Mouse (Mus musculus) testis, adult 2 months (tissue): ENCODE data around the gene Rnft1. TPM values are rescaled to one million over a fixed set of nuclear protein-coding genes. Genes with fewer than 3 reads are reported as not detected.

Experiments used
- H3K27ac ChIP-seq: fragments of 200-500 bp; 2 replicates; pipeline ENCODE4 v1.5.1; 2012; ENCODE audit warnings: low read depth, low read length; ENCODE audit not compliant: control insufficient read depth, insufficient read depth
- H3K27me3 ChIP-seq: fragments of 200-500 bp; 2 replicates; pipeline ENCODE4 v1.6.1; 2012; ENCODE audit warnings: mild to moderate bottlenecking, low read length, moderate library complexity; ENCODE audit not compliant: control insufficient read depth, insufficient read depth
- H3K36me3 ChIP-seq: fragments of 200-500 bp; 2 replicates; pipeline ENCODE4 v1.6.1; 2012; ENCODE audit warnings: mild to moderate bottlenecking, low read length; ENCODE audit not compliant: control insufficient read depth, insufficient read depth
- H3K4me1 ChIP-seq: fragments of 200-500 bp; 2 replicates; pipeline ENCODE4 v1.6.1; 2012; ENCODE audit warnings: low read length; ENCODE audit not compliant: control insufficient read depth, insufficient read depth
- H3K4me3 ChIP-seq: fragments of 200-500 bp; 2 replicates; pipeline ENCODE4 v1.5.1; 2012; ENCODE audit warnings: low read depth, mild to moderate bottlenecking, low read length, moderate library complexity, mixed read lengths; ENCODE audit not compliant: control insufficient read depth
- CTCF ChIP-seq: fragments of 200-500 bp; IDR thresholded peaks from 2 replicates; pipeline ENCODE4 v1.5.1; 2012; ENCODE audit warnings: low read depth, mild to moderate bottlenecking, inconsistent platforms, low read length, moderate library complexity; ENCODE audit not compliant: control insufficient read depth, insufficient read depth, insufficient replicate concordance
- POLR2A ChIP-seq: fragments of 200-500 bp; IDR thresholded peaks from 2 replicates; pipeline ENCODE4 v1.6.1; 2012; ENCODE audit warnings: low read depth, mild to moderate bottlenecking, inconsistent platforms, low read length, moderate library complexity; ENCODE audit not compliant: control insufficient read depth
- polyA plus RNA-seq: library from polyadenylated mRNA; depleted of rRNA; stranded (reverse); fragments of >200 nt; gene quantifications from 2 replicates; pipeline ENCODE4 v1.2.3, GENCODE M21; 2012; rRNA removed

The Rnft1 gene
- polyA plus RNA-seq, 1 experiment: 25.1 TPM

DNA sequence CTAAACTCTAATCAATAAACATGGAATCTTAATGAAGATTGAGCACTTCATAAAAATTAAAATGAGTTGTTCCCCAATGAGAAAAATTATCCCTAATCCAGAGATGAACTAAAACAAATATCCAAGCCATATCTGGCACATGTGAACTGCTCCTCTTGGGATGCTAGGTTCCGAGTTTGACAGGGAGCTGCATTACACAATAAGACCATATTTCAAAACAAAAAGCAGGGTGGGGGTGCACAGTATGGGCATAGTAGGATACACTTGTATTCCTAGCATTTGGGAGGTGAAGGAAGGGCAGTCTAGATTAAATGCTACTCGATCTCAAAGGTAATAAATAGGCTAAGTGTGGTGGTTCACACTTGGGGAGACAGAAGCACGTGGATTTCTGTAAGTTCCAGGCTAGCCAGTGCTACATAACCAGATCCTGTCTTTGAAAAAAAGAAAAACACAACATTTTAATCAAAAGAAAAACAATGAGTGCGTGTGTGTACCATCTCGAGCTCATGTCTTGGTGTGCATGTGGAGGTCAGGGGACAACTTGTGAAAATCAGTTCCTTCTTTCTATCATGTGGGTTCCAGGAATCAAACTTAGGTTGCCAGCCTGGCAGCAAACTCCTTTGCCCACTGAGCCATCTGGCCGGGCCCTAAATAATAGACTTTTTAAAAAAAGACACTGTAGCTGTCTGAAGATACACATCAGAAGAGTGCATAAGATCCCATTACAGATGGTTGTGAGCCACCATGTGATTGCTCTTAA lies 55.4 kb downstream of the Rnft1 start:
- Histone ChIP-seq H3K27ac (no peak overlapping the region), H3K4me1 (peaks cover 2% of the 10 kb centered on the region; the same call in 1 of the 2 replicates), H3K27me3 (no peaks in the 10 kb centered on the region), H3K36me3 (no peaks in the 10 kb centered on the region), H3K4me3 (no peak overlapping the region)
- no peak for TF ChIP-seq CTCF
- TF ChIP-seq POLR2A: no peak

DNA sequence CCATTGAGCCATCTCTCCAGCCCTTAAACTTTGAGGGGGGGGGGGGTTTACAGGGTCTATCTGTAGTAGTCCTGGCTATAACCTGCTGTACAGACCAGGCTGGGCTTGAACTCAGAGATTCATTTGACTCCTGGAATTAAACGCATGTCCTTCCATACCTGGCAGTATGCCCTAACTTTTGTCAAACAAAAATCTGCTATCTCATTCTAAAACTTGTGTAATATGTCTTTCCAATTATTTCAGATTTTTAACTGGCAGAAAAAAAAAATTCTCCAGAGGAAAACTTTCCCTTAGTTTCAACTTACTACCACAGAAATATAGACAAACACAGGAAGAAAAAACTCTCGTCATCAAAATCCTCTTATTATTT lies 56.0 kb downstream of the Rnft1 start:
- Histone ChIP-seq H3K36me3 (no peaks in the 10 kb centered on the region), H3K4me1 (peaks cover 2% of the 10 kb centered on the region), H3K4me3 (no peak overlapping the region), H3K27ac (no peak overlapping the region), H3K27me3 (no peaks in the 10 kb centered on the region)
- no peak for TF ChIP-seq POLR2A
- TF ChIP-seq CTCF: no peak

DNA sequence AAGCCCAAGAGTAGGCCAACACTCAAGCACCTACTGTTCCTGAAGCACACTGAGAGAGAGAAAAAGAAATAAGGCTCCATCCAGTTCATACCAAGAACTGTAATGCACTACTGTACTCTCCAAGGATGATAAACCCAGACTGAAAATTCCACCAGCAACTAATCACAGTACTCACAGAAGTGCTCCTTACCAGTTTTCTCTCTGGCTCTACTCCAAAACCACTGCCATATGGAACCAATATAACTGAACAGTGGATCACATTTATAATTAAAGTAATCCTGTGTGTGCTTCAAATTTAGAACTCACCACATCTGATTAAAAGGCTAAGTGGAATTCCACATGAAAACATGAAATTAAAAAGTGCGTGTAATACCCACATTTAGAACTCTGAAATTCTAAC lies 58.4 kb downstream of the Rnft1 start:
- H3K4me3 ChIP-seq: no peak overlapping the region
- TF ChIP-seq CTCF: no peak
- no peak for TF ChIP-seq POLR2A
- peaks cover 7% of the 10 kb centered on the region for H3K4me1 ChIP-seq
- 0 out of 2 replicates have a peak overlapping the region, but pooled peaks have one; percentile 29 for H3K27ac ChIP-seq
- no peaks in the 10 kb centered on the region for H3K36me3 ChIP-seq
- no peaks in the 10 kb centered on the region for H3K27me3 ChIP-seq

DNA sequence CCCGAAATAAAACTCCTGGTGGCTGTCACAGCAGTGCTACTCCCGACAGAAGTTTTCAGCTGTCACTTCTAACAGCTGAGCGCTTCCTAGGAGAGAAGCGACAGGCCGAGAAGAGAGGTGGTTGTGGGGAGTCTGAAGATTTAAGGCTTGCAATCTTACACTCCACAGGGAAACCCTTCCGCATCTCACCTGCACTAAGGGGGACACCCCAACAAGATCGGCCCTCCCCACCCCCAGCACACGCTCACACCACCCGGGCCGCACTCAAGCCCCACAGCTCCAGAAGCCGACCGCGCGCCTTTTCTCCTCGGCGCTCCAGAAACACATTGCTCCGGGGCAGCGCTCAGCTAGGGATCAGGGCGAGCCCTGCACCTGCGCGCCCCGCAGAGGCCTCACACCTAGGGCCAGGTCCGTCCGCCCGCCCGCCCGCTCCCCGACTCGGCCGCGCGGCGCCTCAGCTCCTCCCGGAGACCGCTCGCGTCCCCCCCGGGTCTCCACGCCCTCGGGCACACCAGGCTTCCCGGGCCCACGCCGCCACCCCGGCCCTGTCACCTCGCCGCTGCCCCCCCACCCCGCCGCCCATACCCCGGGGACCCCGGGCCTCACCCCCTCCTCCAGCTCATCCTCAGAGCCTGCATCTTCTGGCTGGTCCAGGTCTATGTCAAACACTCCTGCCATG lies 59.6 kb downstream of the Rnft1 start:
- H3K27ac ChIP-seq: peak overlapping the region; percentile 81
- H3K4me3 ChIP-seq: peak overlapping the region; percentile 92

DNA sequence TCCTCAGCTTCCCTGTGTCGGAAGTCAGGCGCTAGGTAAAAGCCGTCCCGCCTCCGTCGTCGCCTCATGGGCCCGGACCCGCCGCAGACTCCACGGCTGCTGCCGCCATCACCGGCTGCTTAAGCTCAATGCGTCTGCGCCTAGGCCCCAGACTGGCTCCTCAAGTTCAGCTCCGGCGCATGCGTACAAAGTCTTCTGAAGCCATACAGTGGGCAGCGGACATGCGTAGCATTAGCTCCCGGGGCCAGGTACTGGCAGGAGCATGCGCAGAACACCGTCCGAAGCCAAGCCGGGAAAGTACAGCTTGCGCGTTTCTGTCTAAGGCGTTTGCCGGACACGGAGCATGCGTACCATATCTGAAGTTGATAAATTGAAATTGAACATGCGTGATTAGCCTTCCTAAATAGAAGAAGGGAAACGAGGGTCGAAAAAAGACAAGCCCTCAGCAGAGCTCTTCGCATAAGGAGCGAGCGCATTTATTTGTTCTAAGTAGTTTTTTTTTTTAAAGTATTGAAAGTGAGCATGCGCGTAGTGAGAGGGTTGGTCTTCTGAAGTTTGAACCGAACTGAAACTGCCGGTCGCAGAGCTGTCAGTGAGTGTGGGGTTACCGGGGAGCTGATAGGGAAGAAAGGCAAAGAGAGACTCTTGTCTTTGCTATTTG lies 60.3 kb downstream of the Rnft1 start, which contains the start of the genes Rps6kb1 and Tubd1:
Gene Rps6kb1 (minus strand): TSS at position 167 of the 661 bp plus-strand sequence.
Gene Tubd1 (plus strand): TSS at position 353 of the 661 bp plus-strand sequence.
- TF ChIP-seq POLR2A (peak; percentile 96), CTCF (no peak)
- peak within 1 kb of the TSS; percentile 87 for H3K27ac ChIP-seq
- peaks cover 7% of the 10 kb centered on the region for H3K4me1 ChIP-seq

More for the DNA sequence above, 59.6 kb downstream of the Rnft1 start:
- Histone ChIP-seq H3K4me1 (peaks cover 7% of the 10 kb centered on the region), H3K27me3 (no peaks in the 10 kb centered on the region), H3K36me3 (no peaks in the 10 kb centered on the region; the same call in 1 of the 2 replicates)
- TF ChIP-seq POLR2A (no peak), CTCF (no peak)

DNA sequence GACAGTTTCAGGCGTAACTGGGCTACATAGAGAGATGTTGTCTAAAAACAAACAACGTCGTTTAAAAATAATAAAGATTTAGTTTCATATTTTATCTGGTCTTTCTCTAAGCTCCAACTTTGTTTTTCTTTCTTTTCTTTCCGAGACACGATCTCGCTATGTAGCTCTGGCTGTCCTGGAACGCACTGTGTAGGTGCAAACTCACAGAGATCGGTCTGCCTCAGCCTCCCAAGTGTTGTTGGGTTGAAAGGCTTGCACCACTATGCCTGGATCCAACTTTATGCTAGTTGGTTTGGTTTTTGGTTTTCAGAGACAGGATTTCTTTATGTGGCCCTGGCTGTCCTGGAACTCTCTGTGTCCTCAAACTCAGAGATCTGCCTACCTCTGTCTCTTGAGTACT lies 61.1 kb downstream of the Rnft1 start:
- Histone ChIP-seq H3K27ac (peak overlapping the region; percentile 87; the same call in 1 of the 2 replicates), H3K36me3 (no peaks in the 10 kb centered on the region; the same call in 1 of the 2 replicates), H3K4me1 (peaks cover 7% of the 10 kb centered on the region), H3K4me3 (peak overlapping the region; percentile 92), H3K27me3 (no peaks in the 10 kb centered on the region)
- TF ChIP-seq POLR2A (no peak), CTCF (no peak)

More for the DNA sequence above, 60.3 kb downstream of the Rnft1 start, which contains the start of the genes Rps6kb1 and Tubd1:
- Histone ChIP-seq H3K4me3 (peak within 1 kb of the TSS; percentile 92), H3K27me3 (no peaks in the 10 kb centered on the region), H3K36me3 (no peaks in the 10 kb centered on the region; the same call in 1 of the 2 replicates)

DNA sequence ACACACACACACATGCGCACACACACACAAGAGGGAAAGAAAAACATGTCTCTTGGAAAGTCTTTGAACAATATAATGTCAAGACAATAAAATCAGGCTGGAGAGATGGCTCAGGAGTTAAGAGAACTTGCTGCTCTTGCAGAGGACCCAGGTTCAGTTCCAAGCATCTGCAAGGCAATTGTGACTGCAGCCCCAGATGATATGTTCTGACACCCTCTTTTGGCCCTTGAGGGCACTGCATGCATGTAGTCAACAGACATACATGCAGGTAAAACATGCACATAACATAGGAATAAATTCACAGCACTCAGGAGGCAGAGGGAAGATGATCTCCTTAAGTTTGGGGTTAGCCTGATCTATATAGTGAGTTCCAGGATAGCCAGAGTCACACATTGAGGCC lies 63.0 kb downstream of the Rnft1 start:
- H3K27ac ChIP-seq: no peak overlapping the region
- peaks cover 2% of the 10 kb centered on the region; the same call in 1 of the 2 replicates for H3K36me3 ChIP-seq
- no peaks in the 10 kb centered on the region for H3K27me3 ChIP-seq
- H3K4me1 ChIP-seq: peaks cover 7% of the 10 kb centered on the region
- no peak overlapping the region for H3K4me3 ChIP-seq
- TF ChIP-seq CTCF (no peak), POLR2A (no peak)

Other genes with a start within 250 kb of the Rnft1 start
- 7.8 and 13.3 TPM in 2 replicates for gene Ints2, start 227.1 kb upstream of the Rnft1 start, polyA plus RNA-seq
- 16.8 and 25.0 TPM in 2 replicates for gene Med13, start 127.1 kb upstream of the Rnft1 start, polyA plus RNA-seq
- 4.1 and 4.4 TPM in 2 replicates for gene Rps6kb1, start 60.1 kb downstream of the Rnft1 start, polyA plus RNA-seq
- 15.5 and 18.3 TPM in 2 replicates for gene Tubd1, start 60.3 kb downstream of the Rnft1 start, polyA plus RNA-seq
- 19.0 and 19.2 TPM in 2 replicates for gene Vmp1, start 199.2 kb downstream of the Rnft1 start, polyA plus RNA-seq
- gene Ptrh2, start 199.3 kb downstream of the Rnft1 start, polyA plus RNA-seq: 3.1 and 3.4 TPM in 2 replicates